Comparison of ENCODE assay signal across 8 mouse cellular contexts in the genomic region with DNA sequence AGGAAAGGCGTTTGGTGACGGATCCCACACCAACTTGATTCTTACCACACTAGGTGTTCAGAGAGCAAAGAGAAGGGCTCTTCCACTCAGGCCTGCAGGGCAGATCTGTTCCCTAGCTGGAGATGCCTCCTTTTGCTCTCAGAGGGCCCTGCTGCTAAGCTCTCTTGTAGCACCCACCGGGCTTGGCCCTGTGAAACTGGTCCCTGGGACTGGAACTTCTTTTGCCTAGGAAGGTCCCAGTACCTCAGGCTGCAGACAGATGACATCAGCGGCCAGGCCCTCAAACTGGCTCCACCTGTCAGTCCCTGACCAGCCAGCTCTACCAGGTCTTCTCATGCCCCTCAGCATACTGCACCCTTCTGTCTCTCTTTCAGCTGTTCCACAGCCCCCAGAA. TPM values are rescaled to one million over a fixed set of nuclear protein-coding genes. Genes with fewer than 3 reads are reported as not detected.
DNase-seq lines count a peak whose midpoint lies in the region; ATAC-seq and TF ChIP-seq lines count a peak whose summit lies in the region.
"Had no signal": no experiment of that assay in that cellular context is flagged by ENCODE, and none has a peak within 500 bp of the region (broad histone marks: within the 10 kb centered on the region; RNA-seq: fewer than 3 reads in every experiment).

A gene (minus strand): TSS at position 198 of the 394 bp plus-strand sequence.

- no peak within 1 kb of the TSS for H3K9ac ChIP-seq in hindbrain, embryonic 16.5 days (ENCODE audit: low read depth, low read length)
- no peak within 1 kb of the TSS for H3K9ac ChIP-seq in limb, embryonic 11.5 days (ENCODE audit: low read length)

- H3K9me3 ChIP-seq in hindbrain, embryonic 10.5 days, result no peaks in the 10 kb centered on the region
- no peaks in the 10 kb centered on the region for H3K9me3 ChIP-seq in hindbrain, embryonic 16.5 days (ENCODE audit: control insufficient read depth, low read length)
- H3K9me3 ChIP-seq in limb, embryonic 11.5 days (ENCODE audit: control insufficient read depth, low read length), result no peaks in the 10 kb centered on the region

- H3K4me3 ChIP-seq in hindbrain, embryonic 10.5 days, result peak within 1 kb of the TSS; percentile 37
- H3K4me3 ChIP-seq in hindbrain, embryonic 16.5 days (ENCODE audit: low read length), result no peak within 1 kb of the TSS
- H3K4me3 ChIP-seq in spleen, adult 2 months (ENCODE audit: extremely low read depth, insufficient read depth, insufficient read length), result no peak within 1 kb of the TSS
- no peak within 1 kb of the TSS for H3K4me3 ChIP-seq in limb, embryonic 11.5 days (ENCODE audit: low read depth, low read length)

- no peak for TF ChIP-seq CTCF in spleen, adult 2 months (IDR thresholded peaks at IDR 0.05; ENCODE audit: extremely low read depth, insufficient read depth, insufficient read length, insufficient replicate concordance)

- peaks cover 28% of the 10 kb centered on the region for H3K36me3 ChIP-seq in hindbrain, embryonic 10.5 days
- peaks cover 9% of the 10 kb centered on the region for H3K36me3 ChIP-seq in hindbrain, embryonic 16.5 days (ENCODE audit: control insufficient read depth, insufficient read depth, low read length)
- peaks cover 20% of the 10 kb centered on the region for H3K36me3 ChIP-seq in spleen, adult 2 months (ENCODE audit: control insufficient read depth, insufficient read depth, low read length)
- H3K36me3 ChIP-seq in limb, embryonic 11.5 days (ENCODE audit: control insufficient read depth, insufficient read depth, low read length), result no peaks in the 10 kb centered on the region

- peak within 1 kb of the TSS; percentile 29; the same call in 1 of the 2 replicates for H3K27ac ChIP-seq in hindbrain, embryonic 10.5 days
- H3K27ac ChIP-seq in hindbrain, embryonic 16.5 days (ENCODE audit: low read depth, low read length), result no peak within 1 kb of the TSS
- no peak within 1 kb of the TSS for H3K27ac ChIP-seq in spleen, adult 2 months (ENCODE audit: insufficient read depth, low read length)
- H3K27ac ChIP-seq in limb, embryonic 11.5 days (replicated peaks; ENCODE audit: low read depth, low read length), result no peak within 1 kb of the TSS
- H3K27ac ChIP-seq: hindbrain, postnatal 0 days had no signal

- 31% methylated on average over 4 of the region's 4 CpGs for WGBS in hindbrain, embryonic 10.5 days
- 34% methylated on average over 4 of the region's 4 CpGs for WGBS in hindbrain, embryonic 16.5 days
- 28% methylated on average over 4 of the region's 4 CpGs for WGBS in spleen, adult 2 months
- 12% methylated on average over 4 of the region's 4 CpGs for WGBS in limb, embryonic 11.5 days

- H3K4me1 ChIP-seq in hindbrain, embryonic 10.5 days (replicated peaks), result peaks cover 13% of the 10 kb centered on the region
- no peaks in the 10 kb centered on the region for H3K4me1 ChIP-seq in hindbrain, embryonic 16.5 days (ENCODE audit: control insufficient read depth, insufficient read depth, low read depth, low read length)
- no peaks in the 10 kb centered on the region for H3K4me1 ChIP-seq in spleen, adult 2 months (ENCODE audit: control insufficient read depth, insufficient read depth, insufficient read length)
- H3K4me1 ChIP-seq in limb, embryonic 11.5 days (ENCODE audit: control insufficient read depth, insufficient read depth, low read length), result no peaks in the 10 kb centered on the region

- no peak within 1 kb of the TSS for H3K4me2 ChIP-seq in hindbrain, embryonic 16.5 days (ENCODE audit: low read length)
- H3K4me2 ChIP-seq in limb, embryonic 11.5 days (ENCODE audit: low read depth, severe bottlenecking), result peak within 1 kb of the TSS; percentile 18; the same call in 1 of the 2 replicates

- no peak for TF ChIP-seq POLR2A in spleen, adult 2 months (IDR thresholded peaks at IDR 0.05; ENCODE audit: low read depth, low read length)

- no peak for ATAC-seq in hindbrain, embryonic 16.5 days
- no peak for ATAC-seq in limb, embryonic 11.5 days (ENCODE audit: insufficient number of reproducible peaks, low FRiP score, low TSS enrichment, low read depth)
- ATAC-seq: hindbrain, postnatal 0 days had no signal

- no peak for DNase-seq in hindbrain, embryonic 10.5 days (ENCODE audit: low spot score)
- no peak for DNase-seq in spleen, adult 2 months (ENCODE audit: low read depth in 1 of 2, low spot score in 2 of 2)
- no peak for DNase-seq in spleen, adult 18-20 months
- DNase-seq in limb, embryonic 11.5 days (ENCODE audit: low spot score), result no peak
- DNase-seq in frontal cortex, postnatal 25 days (ENCODE audit: low spot score in 2 of 2), result no peak
- DNase-seq in cerebellum, adult 11-12 months, result no peak

- peaks cover 33% of the 10 kb centered on the region for H3K27me3 ChIP-seq in hindbrain, embryonic 10.5 days (ENCODE audit: insufficient read depth, poor library complexity, severe bottlenecking)
- H3K27me3 ChIP-seq in hindbrain, embryonic 16.5 days (replicated peaks; ENCODE audit: control insufficient read depth, insufficient read depth, low read length), result peaks cover 3% of the 10 kb centered on the region; the same call in 1 of the 2 replicates
- 0 out of 2 replicates have a peak, but pooled peaks cover 3% of the 10 kb centered on the region for H3K27me3 ChIP-seq in spleen, adult 2 months (ENCODE audit: control insufficient read depth, insufficient read depth, low read length)
- H3K27me3 ChIP-seq in limb, embryonic 11.5 days (ENCODE audit: control insufficient read depth, insufficient read depth, low read length), result peaks cover 7% of the 10 kb centered on the region

RNA-seq across cellular contexts. Expression of the gene that starts here (rescaled TPM):
- polyA plus RNA-seq in hindbrain, embryonic 10.5 days (2016; fragmentation: Nextera tagmentation; extraction: Ambion mirVana), result 0.34 and 0.81 TPM in 2 replicates
- 0.20 and 0.41 TPM in 2 replicates for polyA plus RNA-seq in hindbrain, embryonic 16.5 days (2015; fragmentation: Nextera tagmentation; extraction: Ambion mirVana)
- 23.3 and 33.9 TPM in 2 replicates for polyA plus RNA-seq in spleen, adult 2 months (2012; rRNA removed)
- polyA plus RNA-seq in limb, embryonic 11.5 days (2014; fragmentation: Nextera tagmentation; extraction: Ambion mirVana), result 2.1 TPM in 2 replicates
